Mouse (Mus musculus): ENCODE measurements around the gene Wdr49.

The Wdr49 gene

DNA sequence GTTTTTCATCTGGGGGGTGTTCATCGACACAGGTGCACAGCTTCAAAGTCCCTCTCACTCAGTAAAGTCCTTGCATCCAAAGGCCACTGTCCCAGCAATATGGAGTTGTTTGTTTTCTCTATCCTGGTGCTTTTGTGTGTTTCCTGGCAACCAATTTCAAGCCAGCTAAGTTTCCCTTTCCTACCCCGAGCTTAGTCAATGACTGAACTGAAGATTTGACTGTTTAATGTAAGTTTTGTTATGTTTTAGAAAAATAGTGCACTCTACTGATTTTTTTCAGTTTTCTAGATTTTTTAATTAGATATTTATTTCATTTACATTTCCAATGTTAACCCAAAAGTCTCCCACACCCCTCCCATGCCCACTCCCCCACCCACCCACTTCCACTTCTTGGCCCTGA, at the start of gene Wdr49:
Gene Wdr49 (minus strand): TSS at position 101 of the 400 bp plus-strand sequence.
- in situ Hi-C loops (cut with MboI, MseI) = no loop called here

DNA sequence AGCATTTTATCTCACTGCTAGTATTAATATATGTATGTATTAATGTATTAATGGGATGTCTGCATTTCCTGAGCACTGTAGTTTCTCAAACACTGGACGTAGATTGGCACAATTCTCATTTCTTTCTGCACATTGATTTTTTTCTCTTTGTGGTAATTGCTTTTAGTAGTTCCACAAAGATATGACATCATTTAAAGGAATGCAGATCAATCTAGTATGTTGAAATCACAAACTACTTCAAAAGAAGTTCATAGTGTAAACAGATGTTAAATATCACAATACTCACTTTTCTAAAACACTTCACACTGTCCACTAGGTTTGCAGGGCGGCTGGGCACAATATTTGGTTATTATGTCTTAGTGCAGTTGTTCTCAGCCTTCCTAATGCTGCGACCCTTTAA, 49.1 kb upstream of the Wdr49 start:
- in situ Hi-C loops (cut with MboI, MseI) = no loop called here

DNA sequence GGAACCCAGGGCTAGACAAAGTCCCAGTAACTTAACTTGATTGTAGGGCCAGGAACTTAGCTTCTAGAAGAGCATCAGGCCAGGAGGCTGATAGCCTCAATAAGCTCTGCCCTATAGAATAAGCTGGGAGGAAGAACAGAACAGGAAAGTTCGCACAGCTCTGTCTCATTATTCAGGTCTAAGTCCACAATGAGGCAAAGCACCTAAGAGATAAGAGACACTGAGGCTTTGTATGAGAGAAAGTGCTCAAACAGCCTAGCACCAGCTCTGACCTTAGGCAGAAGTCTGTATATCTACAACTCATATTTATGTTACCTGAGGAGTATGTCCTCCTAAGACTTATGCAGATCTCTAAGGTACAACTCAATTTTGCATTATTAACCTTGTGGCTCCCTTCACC, 40.6 kb upstream of the Wdr49 start:
- in situ Hi-C loops (cut with MboI, MseI) = loop anchor here (25.0 kb wide), 1 partner anchor 310 kb away; no protein-coding TSS in a partner anchor

DNA sequence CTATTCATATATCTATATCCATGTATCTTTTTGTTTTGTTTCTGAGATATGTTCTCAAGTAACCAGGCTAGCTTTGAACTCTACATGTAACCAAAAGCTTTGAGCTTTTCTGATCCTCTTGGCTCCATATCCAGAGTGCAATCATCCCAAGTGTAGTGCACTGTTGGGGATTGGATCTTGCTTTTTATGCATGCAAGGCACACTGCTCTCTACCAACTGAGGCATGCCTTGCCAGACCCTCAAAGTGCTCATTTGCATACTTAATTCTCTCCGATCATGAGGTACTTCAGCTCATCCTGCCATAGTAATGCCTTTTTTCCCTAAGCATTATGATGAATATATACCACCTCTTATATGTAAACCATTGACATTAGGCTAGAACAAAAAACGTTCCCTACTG, 39.4 kb upstream of the Wdr49 start:
- in situ Hi-C loops (cut with MboI, MseI) = loop anchor here (25.0 kb wide), 1 partner anchor 309 kb away; no protein-coding TSS in a partner anchor

DNA sequence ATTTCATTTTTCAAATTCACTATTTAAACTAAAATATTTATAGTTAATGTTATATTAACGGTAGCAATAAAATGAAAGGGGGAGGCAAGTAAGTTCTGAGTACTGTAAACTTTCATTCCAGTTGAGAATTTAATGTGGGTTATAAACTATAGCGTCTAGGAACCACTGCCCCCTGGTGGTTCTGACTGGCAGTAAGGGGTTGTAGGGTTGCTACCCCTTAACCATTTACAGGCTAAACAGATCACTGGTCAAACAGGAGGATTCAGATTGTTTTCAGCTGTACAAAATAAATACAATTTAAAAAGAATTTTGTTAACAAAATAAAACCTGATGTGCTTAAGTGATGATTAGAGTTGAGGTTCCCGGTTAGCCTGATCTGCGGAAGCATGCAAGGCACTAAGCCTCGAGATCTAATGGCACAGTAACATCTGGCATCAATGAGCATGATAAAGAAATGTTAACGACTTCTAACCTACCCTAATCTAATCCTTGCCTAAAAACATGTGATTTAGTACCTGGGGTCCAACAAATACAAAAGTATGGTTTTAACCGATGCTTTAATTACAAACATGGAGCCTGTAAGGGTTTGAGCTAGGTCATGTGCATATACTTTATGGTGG, 35.8 kb upstream of the Wdr49 start:
- in situ Hi-C loops (cut with MboI, MseI) = loop anchor here (25.0 kb wide), 1 partner anchor 305 kb away; no protein-coding TSS in a partner anchor

DNA sequence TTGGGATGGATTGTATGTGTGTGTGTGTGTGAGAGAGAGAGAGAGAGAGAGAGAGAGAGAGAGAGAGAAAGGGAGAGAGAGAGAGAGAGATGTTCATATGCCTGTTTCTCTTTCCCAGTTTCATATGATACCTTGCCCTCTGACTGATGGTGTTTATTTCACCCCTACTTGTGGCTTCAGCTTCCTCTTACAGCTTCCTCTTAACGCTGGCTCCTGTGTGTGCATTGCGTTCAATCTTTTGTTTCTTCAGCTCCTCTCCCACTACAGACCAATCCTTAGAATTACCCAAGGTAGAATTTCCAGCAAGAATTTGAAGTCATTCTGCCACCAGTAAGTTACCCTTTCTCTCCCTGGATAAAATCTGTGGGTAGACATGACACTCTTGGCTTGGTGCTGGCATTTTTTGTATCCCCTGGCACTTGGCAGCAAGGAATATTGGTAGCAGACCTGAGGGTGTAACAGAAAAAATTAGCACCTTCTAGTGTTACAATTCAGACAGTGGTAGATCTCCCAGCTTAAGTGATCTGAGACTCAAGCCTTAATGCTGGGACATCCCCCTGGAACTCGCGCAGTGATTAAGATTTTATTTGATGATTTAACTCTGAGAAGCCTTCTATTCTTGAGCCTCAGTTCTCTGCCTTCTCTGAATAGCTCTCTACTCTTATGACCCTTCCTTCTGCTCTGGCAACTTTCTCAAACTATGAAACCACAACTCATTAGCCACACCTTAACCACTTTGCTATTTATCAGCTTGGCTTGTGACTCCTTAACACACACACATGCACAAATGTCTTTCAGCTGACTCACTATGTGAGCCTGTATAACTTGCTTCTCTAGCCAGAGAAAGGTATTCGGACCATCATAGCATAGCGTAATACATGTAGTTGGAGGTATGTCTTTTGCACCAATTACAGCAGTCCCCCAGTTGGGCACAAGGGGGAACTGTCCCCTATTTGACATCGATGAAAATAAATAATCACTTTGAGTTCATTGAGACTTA, 17.3 kb upstream of the Wdr49 start:
- in situ Hi-C loops (cut with MboI, MseI) = no loop called here

DNA sequence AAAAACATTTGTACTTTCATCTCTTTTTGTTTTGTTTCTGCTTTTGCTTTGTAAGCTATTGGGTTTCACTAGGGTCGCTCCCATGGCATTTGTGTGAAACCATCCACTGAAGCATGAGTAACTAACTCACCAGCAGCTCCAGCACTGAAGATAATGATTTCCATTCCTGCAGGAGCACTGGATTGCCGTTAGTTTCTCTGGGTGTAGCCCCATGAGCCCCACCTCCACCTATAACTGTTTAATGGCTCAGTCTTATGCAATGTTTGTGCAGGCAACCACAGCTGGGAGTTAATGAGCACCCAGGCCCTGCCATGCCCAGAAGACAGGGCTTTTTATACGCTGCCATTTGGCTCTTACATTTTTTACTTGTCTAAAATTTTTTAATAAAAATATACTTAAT, 11.0 kb upstream of the Wdr49 start:
- in situ Hi-C loops (cut with MboI, MseI) = no loop called here

DNA sequence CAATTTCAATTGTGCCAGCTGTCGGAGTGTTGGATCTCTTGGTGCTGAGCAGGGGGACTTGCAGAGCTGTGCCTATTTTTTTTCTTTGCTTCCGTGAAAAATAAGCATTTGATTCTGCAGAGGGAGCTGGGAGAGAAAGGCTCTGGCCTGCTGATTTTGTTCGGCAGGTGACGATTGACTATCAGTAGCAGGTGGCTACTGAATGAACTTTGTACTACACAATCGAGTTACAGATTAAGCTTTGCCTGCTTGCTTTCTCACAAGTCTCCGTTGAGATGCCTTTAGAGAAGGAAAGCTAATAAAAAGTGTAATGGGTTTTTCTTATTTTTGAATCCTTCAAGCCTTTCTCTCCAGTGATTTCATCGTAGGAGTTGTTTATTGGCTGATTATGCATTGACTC, 6.8 kb downstream of the Wdr49 start:
- in situ Hi-C loops (cut with MboI, MseI) = no loop called here

DNA sequence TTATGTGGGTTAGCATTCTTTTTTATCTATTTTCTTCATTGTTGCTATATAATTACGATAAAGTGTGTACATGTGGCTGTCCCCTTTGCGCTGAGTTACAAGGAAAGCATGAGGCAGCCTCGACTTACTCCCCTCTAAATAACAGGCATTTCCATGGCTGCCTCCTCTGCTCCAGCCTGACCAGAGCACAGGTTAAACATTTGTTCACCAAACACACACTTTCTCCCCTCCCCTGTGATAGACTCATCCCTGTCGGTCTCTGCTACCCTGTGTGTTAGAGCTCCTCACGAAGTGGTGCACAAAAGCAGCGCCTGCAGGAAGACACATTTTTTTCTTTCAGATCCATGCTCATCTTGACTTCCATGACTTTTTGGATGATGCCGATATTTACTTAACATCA, 7.3 kb downstream of the Wdr49 start:
- in situ Hi-C loops (cut with MboI, MseI) = no loop called here

DNA sequence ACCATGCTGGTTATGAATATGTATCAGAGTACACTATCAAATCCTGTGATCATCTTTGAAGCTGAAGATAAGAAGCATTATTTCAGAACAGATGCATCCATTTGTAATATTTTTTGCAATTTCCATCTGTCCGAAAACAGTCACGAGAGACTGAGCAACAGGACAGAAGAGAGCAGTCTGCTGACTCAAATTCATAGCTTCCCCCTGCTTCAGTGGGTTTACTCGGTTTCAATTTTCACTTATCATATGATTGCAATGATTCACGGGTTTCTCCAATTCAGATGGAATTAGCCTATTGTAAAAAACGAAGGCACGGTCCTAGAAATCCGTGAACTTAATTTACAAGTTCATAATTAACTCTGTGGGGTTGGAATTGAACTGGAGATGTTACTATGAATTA, 13.8 kb downstream of the Wdr49 start:
- in situ Hi-C loops (cut with MboI, MseI) = no loop called here

DNA sequence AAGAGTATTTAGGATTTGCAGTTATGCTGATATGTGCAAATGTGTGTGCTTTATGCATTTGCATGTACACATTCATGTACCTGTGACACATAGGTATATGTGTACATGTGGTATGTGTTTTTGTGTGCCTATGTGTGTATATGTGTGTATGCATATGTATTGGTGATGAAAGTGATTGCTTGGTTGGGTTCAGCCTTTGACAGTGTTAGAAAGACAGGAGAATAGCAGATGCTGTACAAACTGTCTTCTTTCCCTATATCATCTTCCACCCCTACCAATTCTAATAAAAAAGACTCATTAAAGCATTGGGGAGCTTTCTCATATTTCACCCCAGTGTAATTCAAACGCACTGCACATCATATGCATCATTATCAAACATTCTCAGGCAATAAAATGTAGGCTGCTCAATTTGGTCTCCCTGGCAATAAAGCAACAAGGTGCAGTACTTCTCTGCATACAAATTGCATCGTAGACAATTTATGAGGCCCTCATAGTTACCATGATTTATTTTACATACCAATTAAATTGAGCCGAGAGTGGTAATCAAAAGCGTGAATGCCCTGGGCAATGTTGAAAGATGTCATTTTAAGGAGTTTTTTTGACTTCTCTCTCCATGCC, 51.3 kb downstream of the Wdr49 start:
- in situ Hi-C loops (cut with MboI, MseI) = no loop called here

DNA sequence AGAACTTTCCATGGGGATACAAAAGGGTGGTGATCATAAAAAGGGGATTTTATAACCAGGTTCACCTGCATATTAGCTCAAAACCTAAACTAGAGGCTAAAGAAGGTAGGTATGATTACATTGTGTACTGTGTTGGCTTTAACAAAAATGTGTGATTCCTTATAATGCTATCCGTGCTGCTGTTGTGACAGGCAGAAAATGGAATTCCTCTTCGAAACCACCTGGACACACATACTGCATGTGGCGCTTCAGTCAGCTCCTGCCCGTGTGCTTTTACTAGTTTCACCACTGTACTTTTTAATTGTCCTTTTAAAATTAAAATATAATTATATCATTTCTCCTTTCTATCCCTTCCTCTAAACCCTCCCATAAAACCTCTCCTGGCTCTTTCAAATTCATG, 86.0 kb downstream of the Wdr49 start:
- in situ Hi-C loops (cut with MboI, MseI) = no loop called here

DNA sequence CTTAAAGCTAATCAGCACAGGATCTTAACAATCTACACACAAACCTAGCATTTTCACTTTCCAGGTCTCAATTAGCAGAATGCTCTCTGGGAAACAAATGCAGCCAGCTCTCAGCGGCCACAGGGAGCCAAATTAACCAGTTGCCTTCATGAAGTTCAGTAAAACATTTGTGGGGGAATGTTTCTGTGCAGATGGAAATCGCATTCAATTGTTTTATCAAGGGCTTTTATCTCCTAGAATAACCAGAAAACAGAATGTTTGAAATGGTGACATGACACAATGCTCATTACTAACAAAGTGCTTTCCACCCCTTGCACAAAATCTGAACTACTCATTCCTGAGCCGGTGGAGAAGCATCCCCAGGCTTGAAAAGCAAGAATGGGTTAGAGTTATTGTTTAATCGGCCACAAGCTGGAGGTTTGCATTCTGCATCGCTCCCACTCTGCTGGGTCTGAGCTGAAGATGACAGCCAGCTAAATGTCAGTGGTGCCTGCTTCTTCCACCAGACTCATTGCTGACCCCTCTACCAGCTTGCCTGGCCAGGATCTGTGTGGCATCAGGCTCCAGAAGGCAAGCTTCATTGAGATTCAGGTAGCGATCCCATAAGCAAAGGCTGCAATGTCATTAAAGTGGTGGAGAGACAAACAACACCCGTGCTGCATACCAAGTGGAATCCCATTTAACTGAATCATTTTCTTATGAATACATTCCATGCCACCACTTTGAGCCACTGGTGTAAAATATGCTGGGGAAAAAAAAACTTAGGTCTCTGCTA, 86.6 kb downstream of the Wdr49 start:
- in situ Hi-C loops (cut with MboI, MseI) = no loop called here

DNA sequence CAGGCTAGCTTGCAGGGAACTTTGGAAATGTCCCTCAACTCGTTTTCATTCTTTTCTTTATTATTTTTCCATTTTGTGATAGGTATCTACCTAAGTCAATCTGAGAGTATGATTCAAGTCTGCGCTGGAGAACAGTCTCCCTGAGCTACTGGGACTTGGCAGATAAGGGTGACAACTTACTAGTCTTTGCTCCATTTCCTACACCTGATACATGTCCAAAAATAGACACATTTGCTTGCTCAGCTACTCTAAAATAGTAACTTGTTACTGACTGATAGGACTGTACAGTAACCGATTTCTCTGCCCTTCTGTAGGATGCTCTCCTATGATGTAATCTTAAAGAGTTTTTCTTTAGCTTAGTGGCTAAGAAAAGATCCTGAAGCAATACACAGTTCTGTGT, 87.5 kb downstream of the Wdr49 start:
- in situ Hi-C loops (cut with MboI, MseI) = no loop called here

DNA sequence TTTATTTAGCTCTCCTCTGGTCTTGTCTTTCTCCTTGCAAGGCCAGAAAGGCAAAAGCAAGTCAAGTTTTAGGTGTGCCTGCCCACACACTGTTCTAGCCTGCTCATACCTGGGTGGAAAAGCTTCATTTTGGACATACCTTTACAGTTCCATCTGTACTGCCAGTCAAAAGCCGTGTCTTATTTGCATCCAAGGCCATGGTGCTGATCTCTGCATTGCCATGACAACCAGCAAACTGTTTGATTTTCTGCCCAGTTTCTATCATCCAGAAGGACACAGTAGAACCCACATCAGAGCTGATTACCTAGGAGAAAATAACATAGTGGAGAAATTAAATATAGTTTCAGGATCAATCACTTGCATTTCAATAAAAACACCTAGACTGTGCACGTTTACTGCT, 100.2 kb downstream of the Wdr49 start:
- in situ Hi-C loops (cut with MboI, MseI) = no loop called here

DNA sequence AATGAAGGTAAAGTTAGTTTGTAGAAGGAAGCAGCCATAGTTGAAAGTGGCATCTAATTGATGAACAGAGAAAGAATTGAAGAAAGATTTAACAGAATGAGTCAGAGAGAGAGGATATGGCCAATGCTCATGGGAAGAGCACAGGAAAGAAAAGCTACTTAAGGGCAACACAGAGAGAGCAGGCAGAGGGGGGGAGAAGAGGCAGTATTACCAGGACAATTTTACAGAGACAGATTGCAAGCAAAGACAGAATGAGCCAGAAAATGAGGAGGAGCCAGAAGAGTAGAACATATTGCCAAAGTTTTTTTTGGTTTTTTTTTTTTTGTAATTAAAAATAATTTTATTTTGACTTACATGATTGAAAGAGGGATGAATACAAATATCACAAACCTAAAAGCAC, 128.0 kb downstream of the Wdr49 start:
- in situ Hi-C loops (cut with MboI, MseI) = no loop called here

DNA sequence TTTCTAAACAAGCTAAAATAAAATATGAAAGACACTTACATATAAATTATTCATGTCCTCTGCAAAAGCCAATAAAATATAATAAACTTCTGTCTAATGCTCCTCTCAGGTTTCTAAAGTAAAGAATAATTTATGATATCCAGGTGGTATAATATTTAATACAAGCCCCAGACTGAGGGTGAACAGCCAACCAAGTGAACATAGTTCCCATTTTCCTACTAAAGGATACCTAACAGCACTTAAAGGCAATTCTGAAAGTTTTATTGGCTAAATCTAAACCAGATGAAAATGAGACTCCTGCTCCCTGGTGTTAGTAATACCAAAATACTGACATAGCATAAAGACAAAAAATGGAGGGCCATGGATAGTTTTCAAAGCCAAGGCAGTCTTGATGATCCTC, 144.8 kb downstream of the Wdr49 start:
- in situ Hi-C loops (cut with MboI, MseI) = no loop called here

DNA sequence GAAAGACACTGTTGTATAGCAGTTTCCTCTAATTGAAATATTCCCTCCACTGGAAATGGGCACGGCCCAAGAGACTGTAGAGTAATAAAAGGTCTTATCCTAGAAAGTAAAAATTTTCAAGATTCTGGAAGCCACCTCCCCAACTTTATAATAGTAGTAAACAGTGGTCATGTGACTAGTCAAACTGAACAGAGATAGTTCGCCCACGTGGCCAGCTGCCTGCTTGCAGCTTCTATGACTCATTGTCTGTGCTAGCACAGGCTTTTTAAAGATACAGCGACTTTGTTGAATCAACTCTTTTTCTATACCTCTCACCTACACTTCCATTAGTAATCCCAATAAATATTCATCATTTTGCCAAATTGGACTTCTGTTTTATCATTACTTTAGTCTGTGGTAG, 161.0 kb downstream of the Wdr49 start:
- in situ Hi-C loops (cut with MboI, MseI) = loop anchor here (5.0 kb wide), 1 partner anchor 41 kb away; no protein-coding TSS in a partner anchor

DNA sequence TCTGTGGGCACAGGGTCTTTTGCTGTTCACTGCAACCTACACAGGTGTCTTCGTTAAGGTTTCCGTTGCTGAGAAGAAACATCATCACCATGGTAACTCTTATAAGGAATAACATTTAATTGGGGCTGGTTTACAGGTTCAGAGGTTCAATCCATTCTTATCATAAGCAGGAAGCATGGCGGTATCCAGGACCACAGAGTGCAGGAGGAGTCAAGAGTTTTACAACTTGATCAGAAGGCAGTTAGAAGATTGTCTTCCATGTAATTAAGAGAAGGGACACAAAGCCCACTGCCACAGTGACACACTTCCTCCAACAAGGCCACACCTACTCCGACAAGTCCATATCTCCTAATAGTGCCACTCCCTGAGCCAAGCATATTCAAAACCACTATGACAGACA, 173.1 kb downstream of the Wdr49 start:
- in situ Hi-C loops (cut with MboI, MseI) = no loop called here

DNA sequence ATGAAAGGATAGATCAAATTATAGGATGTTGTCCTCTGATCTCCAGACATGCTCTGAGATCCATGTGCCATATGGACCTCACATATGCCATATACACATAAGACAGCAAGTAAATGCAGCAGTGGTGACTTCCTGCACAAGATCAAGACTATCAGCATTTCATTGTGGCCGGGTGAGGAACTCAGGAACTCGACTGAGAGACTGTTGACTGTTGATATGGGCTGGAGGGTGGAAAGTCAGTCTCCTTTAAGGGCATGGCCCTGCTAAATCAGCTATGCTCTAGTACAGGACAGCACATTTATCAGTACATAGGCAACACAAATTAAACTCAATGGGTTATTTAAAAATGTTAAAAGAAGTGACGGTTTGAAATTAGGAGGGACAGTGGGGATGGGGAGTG, 173.7 kb downstream of the Wdr49 start:
- in situ Hi-C loops (cut with MboI, MseI) = no loop called here

DNA sequence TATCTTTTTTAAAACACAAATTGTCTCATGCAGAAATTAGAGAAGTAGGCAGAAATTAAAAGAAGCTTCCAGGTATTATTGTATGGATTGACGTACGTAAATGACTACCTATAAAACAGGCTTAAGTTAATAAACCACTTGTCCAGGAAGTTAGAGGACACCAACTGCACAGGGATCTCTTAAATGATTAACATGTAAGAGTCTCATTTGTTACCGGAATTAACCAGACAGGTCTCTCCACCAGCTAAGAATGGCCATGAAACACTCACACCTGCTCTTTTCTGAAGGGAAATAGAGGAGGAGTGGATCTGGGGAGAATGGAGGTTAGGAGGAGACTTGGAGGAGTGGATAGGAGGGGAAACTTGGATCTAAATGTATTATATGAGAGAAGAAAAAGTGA, 176.4 kb downstream of the Wdr49 start:
- in situ Hi-C loops (cut with MboI, MseI) = no loop called here

DNA sequence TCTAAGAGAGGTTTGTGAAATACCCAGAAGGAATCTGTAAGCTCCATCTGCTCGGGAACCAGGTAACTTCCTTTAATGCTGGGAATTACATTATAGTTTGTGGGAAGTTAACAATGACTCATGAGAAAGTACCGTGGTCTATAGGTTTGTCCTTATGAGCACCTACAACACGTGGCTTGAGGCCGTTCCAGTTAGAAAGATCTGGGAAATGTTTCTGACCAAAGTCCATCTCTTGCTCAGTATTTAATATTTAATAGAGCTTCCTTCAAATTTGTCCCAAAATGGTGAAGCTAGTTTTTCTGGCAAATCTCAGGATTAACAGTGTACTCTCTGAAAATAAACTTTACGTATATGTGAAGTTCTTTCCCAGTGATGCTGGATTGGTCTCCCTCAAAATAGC, 177.3 kb downstream of the Wdr49 start:
- in situ Hi-C loops (cut with MboI, MseI) = no loop called here

Data from regulatory T cell (primary cell).